Mouse (Mus musculus) spleen, adult 2 months (tissue): Measurements from ENCODE around the gene Olfr1055.

Experiments used
- CTCF ChIP-seq: fragments of 200-500 bp; IDR thresholded peaks from 2 replicates; pipeline ENCODE4 v1.5.1; 2011; ENCODE audit warnings: mild to moderate bottlenecking, inconsistent platforms; ENCODE audit not compliant: insufficient read depth, insufficient read length, insufficient replicate concordance; ENCODE audit errors: extremely low read depth
- POLR2A ChIP-seq: fragments of 200-500 bp; IDR thresholded peaks from 2 replicates; pipeline ENCODE4 v1.6.1; 2011; ENCODE audit warnings: low read depth, low read length, inconsistent platforms

DNA sequence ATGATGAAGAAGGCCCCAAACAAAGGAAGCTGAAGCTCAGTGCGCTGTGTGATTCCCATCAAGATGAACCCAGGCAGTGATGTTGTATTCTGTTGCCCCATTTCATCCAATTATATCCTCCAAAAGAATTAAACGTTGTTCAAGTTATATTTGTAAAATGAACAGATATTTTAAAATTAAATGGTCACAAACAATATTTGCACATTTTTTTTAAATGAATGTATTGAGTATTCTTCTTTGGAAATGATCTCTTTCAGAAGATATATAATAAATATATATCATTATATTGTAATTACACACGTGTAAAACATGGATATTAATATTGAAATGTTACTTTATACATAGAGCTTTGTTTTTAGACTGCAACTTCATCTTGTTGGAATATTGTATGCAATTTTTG lies 34.9 kb downstream of the Olfr1055 start, which contains the start of gene Olfr1053:
- TF ChIP-seq POLR2A = no peak
- no peak for TF ChIP-seq CTCF
